Mouse (Mus musculus) heart, postnatal 0 days (tissue): ENCODE measurements around the gene Tsacc. TPM values are rescaled to one million over a fixed set of nuclear protein-coding genes. Genes with fewer than 3 reads are reported as not detected.
"Not testable (repeated sequence)": the region's sequence is repeated elsewhere in the genome, so short reads cannot be mapped to it uniquely, and the experiment has no call there.

Experiments
- ATAC-seq: fragments of 200-750 bp; cut with Nextera tagmentation; 2 replicates; pipeline ENCODE4 v1.8.0; 2017; ENCODE audit warnings: low read depth, moderate number of reproducible peaks, moderate library complexity; ENCODE audit not compliant: insufficient read depth
- DNase-seq: peaks from one replicate; pipeline ENCODE4 v3.0.0-alpha.2; 2016; ENCODE audit warnings: low spot score
- H3K27ac ChIP-seq: fragments of 300-500 bp; sonication (generic); 2 replicates; pipeline ENCODE4 v1.5.1; 2014; ENCODE audit warnings: low read depth, mild to moderate bottlenecking
- H3K27me3 ChIP-seq: fragments of 300-500 bp; sonication (generic); 2 replicates; pipeline ENCODE4 v1.6.1; 2014; ENCODE audit warnings: low read length, mixed read lengths; ENCODE audit not compliant: control insufficient read depth, insufficient read depth
- H3K36me3 ChIP-seq: fragments of 300-500 bp; sonication (generic); replicated peaks from 2 replicates; pipeline ENCODE4 v1.6.1; 2014; ENCODE audit warnings: low read length, mixed read lengths; ENCODE audit not compliant: control insufficient read depth, insufficient read depth
- H3K4me1 ChIP-seq: fragments of 300-500 bp; sonication (generic); 2 replicates; pipeline ENCODE4 v1.6.1; 2014; ENCODE audit warnings: antibody characterized with exemption; ENCODE audit not compliant: control insufficient read depth, insufficient read depth
- H3K4me2 ChIP-seq: fragments of 300-500 bp; sonication (generic); 2 replicates; pipeline ENCODE4 v1.6.1; 2014; ENCODE audit warnings: low read depth, mild to moderate bottlenecking, low read length, moderate library complexity
- H3K4me3 ChIP-seq: fragments of 300-500 bp; sonication (generic); 2 replicates; pipeline ENCODE4 v1.5.1; 2014; ENCODE audit warnings: low read depth, low read length
- H3K9ac ChIP-seq: fragments of 300-500 bp; sonication (generic); replicated peaks from 2 replicates; pipeline ENCODE4 v1.6.1; 2014; ENCODE audit warnings: low read depth, low read length, mixed read lengths
- H3K9me3 ChIP-seq: fragments of 300-500 bp; sonication (generic); replicated peaks from 2 replicates; pipeline ENCODE4 v1.6.1; 2016; ENCODE audit warnings: low read length; ENCODE audit not compliant: control insufficient read depth
- CTCF ChIP-seq: IDR thresholded peaks from 2 replicates; pipeline ENCODE4 v1.5.1; 2016; ENCODE audit warnings: antibody characterized with exemption, control low read depth, low read depth
- EP300 ChIP-seq: IDR thresholded peaks from 2 replicates; pipeline ENCODE4 v1.6.1; 2016; ENCODE audit warnings: antibody characterized with exemption, low read depth
- WGBS: fragments of 180-500 bp; shearing (Covaris S2); extraction: QIAGEN DNeasy Blood & Tissue Kit; methylation state at CpG from one replicate; pipeline ENCODE4 v1.1.7; 2014; 5-methylcytosine and 5-hydroxymethylcytosine counted together
- polyA plus RNA-seq: library from polyadenylated mRNA; unstranded; fragments of >200 nt; fragmentation: Nextera tagmentation; extraction: Ambion mirVana; gene quantifications from 2 replicates; pipeline ENCODE4 v1.2.1, GENCODE M21; 2015
- total RNA-seq: library from RNA; depleted of rRNA; stranded (reverse); fragments of >200 nt; gene quantifications from 2 replicates; pipeline ENCODE4 v1.2.3, GENCODE M21; 2014; ENCODE audit warnings: low replicate concordance

Gene Tsacc
- total and polyA plus RNA-seq, 2 experiments from 2014 or later = 14.3 to 21.5 TPM

DNA sequence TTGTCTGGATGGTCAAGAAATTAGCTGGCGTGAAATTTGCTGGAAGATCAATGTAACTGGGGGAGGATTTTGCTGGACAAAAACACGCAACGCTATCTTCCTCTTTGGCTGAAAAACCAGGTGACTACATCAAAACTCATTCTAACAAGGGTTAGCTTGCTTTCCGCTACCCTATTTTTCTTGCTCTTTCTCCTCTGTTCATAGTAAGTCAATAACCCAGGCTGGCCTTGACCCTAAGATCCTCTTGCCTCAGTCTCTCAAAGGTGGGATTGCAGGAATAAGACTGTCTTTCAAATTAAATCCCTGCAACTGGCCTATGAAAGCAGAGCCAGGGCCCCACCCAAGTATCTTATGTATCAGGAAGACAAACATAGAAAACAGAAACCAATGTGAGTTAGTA, 9.7 kb downstream of the Tsacc start, which contains the start of gene Gm38392:
Gene Gm38392 (minus strand): TSS at position 101 of the 400 bp plus-strand sequence.
- H3K4me2 ChIP-seq = no peak within 1 kb of the TSS
- ATAC-seq (no peak), DNase-seq (no peak)
- no peak within 1 kb of the TSS for H3K27ac ChIP-seq
- no peaks in the 10 kb centered on the region for H3K4me1 ChIP-seq
- no peaks in the 10 kb centered on the region for H3K9me3 ChIP-seq
- 94% methylated on average over 4 of the region's 4 CpGs for WGBS
- H3K9ac ChIP-seq = no peak within 1 kb of the TSS
- H3K27me3 ChIP-seq = no peaks in the 10 kb centered on the region
- TF ChIP-seq CTCF (no peak), EP300 (no peak)
- no peaks in the 10 kb centered on the region for H3K36me3 ChIP-seq
- no peak within 1 kb of the TSS for H3K4me3 ChIP-seq

DNA sequence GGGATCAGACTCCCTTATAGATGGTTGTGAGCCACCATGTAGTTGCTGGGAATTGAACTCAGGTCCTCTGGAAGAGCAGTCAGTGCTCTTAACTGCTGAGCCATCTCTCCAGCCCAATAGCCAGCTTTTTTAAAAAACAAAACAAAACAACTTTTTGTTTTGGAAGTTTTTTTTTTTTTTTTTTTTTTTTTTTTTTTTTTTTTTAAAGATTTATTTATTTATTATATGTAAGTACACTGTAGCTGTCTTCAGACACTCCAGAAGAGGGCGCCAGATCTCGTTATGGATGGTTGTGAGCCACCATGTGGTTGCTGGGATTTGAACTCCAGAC, 11.3 kb downstream of the Tsacc start:
- H3K9me3 ChIP-seq, DNase-seq, H3K4me1 ChIP-seq, H3K27me3 ChIP-seq, H3K27ac ChIP-seq, H3K4me3 ChIP-seq, H3K36me3 ChIP-seq, H3K4me2 ChIP-seq, H3K9ac ChIP-seq, ATAC-seq: not testable (repeated sequence)
- WGBS = no CpG with 5 or more reads among the region's 2 CpGs

DNA sequence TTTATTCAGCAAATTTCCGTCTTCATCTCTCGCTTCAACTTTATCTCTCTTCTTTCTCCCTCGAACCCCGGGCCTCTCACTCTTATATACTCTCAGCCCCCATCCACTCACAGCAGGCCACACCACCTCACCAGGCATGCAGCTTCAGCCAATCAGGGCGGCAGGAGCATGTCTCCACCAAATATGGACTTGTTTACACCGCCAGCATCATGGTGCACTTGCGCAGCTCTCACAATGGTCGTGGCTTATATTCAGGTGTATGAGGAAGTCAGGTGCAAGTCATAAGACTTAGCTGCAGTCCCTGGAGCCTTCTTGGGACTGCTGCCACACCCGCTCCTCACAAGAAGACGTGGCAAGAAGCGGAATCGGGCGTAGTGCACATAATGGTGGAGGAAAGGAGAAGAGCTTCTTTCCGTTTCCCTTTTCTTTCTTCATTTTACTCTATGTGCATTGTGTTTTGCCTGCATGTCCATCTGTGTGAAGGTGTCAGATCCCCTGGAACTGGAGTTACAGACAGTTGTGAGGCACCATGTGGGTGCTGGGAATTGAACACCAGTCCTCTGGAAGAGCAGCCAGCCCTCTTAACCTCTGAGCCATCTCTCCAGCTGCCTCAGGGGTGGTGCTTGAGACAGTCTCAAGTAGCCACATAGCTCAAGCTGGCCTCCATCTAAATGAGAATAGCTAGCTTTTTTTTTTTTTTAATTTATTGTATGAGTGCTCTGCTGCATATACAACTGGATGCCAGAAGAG, 11.8 kb downstream of the Tsacc start:
- H3K4me1 ChIP-seq, H3K4me3 ChIP-seq, H3K9ac ChIP-seq, H3K27me3 ChIP-seq, H3K27ac ChIP-seq, H3K4me2 ChIP-seq, H3K9me3 ChIP-seq, DNase-seq, ATAC-seq, H3K36me3 ChIP-seq: not testable (repeated sequence)
- 93% methylated on average over 14 of the region's 14 CpGs for WGBS

DNA sequence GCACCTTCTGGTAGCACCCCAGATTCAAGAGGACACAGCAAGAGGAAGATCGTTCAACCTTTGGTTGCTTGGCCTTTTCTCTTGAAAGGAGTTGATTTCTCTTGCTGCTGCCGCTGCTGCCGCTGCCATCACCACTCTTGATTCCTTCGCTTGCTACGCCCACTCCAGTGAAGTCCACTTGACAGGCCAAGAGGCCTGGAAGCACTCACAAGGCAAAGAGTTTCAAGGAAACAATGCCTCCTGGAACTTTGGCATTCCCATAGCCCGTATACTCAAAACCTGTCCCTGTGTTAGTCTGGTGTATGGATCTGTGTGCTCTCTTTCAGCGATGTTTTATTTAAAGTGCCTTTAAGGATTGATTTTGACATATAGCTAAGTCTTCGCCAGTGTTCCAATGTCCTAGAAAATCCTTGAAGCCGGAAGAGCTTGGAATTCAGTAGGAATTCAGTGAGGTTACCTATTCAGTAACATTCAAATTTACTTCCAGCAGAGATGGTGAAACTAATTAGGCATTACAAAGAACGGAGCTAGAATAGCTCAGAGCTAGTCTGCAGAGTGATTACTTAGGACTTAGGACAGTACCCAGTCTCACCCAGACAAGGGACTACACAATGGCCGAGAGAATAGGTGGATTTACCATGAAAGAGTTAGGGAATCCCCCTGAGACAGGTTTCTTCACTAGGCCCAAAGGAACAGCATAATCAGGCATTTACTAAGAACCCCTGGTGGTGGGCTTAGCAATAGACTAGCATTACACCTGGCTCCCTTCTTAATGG, 15.5 kb downstream of the Tsacc start:
- WGBS = 66% methylated on average over 11 of the region's 11 CpGs
- not testable (repeated sequence) for H3K4me2 ChIP-seq, H3K36me3 ChIP-seq, H3K9me3 ChIP-seq, H3K9ac ChIP-seq, DNase-seq, H3K4me1 ChIP-seq, ATAC-seq, H3K27ac ChIP-seq, H3K27me3 ChIP-seq, H3K4me3 ChIP-seq

DNA sequence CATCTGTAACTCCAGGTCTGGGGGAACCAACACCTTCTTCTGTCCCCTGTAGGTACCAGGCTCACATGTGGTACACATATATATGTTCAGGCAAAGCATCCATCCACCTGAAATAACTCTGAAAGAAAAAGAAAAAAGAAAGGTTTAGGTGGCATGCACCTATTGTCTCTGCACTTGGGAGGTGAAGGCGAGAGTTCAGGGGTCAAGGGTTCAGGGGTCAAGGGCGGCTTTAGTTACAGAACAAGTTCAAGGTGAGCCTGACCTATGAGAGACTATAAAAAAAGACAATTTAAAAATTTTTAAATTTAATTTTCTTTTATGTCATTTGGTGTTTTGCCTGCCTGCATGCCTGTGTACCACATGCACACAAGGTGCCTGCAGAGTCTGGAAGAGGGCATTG, 16.8 kb downstream of the Tsacc start:
- no peak overlapping the region for H3K4me2 ChIP-seq
- no peaks in the 10 kb centered on the region for H3K4me1 ChIP-seq
- H3K9ac ChIP-seq = no peak overlapping the region
- H3K4me3 ChIP-seq = no peak overlapping the region
- TF ChIP-seq CTCF (no peak), EP300 (no peak)
- WGBS = 84% methylated on average over 2 of the region's 2 CpGs
- DNase-seq (no peak), ATAC-seq (no peak)
- H3K36me3 ChIP-seq = no peaks in the 10 kb centered on the region
- H3K27ac ChIP-seq = no peak overlapping the region
- H3K9me3 ChIP-seq = no peaks in the 10 kb centered on the region
- H3K27me3 ChIP-seq = no peaks in the 10 kb centered on the region
